Mouse (Mus musculus): ENCODE results near the gene Serinc4.

DNA sequence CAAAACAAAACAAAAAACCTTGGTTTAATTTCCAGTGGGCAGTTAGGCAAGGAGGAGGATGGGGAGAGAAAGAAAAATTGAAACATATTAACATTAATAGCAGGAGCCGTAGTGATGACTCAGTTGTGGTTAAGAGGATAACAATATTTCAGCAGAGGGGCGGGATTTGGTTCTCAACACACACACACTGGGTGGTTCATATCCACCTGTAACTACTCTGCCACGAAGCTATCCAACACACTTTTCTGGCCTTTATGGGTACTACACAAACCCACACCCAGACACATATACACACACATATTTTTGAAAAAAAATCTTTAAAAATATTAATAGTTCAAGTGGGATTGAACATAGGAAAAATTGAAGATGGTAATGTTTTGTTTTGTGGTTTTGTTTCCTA lies 9.6 kb downstream of the Serinc4 start:
- TF ChIP-seq CTCF (IDR thresholded peaks at IDR 0.05) (no peak), EP300 (IDR thresholded peaks at IDR 0.05) (no peak)

Data from lung, postnatal 0 days (tissue).